Mouse (Mus musculus): ENCODE measurements at regions not wholly inside any gene's neighbourhood (a gene's known extent, or its start where the extent isn't known, plus 50 kb on each side); places are given as distances from the start of the nearest gene placed in this dataset.

GRCm38 (mm10) chr2:178976495-178976894 lies 465.7 kb upstream of the Cdh4 start:
- no peak overlapping the region for H3K27ac ChIP-seq (ENCODE audit: control insufficient read depth, insufficient read depth, low read depth, low read length)
- TF ChIP-seq CTCF (IDR thresholded peaks at IDR 0.05; ENCODE audit: control insufficient read depth, insufficient read depth, insufficient replicate concordance, low read depth, low read length) (no peak), POLR2A (IDR thresholded peaks at IDR 0.05; ENCODE audit: control insufficient read depth, low read depth, low read length) (no peak)

GRCm38 (mm10) chr2:178979451-178979850 lies 462.8 kb upstream of the Cdh4 start:
- TF ChIP-seq POLR2A (IDR thresholded peaks at IDR 0.05; ENCODE audit: control insufficient read depth, low read depth, low read length) (no peak), CTCF (IDR thresholded peaks at IDR 0.05; ENCODE audit: control insufficient read depth, insufficient read depth, insufficient replicate concordance, low read depth, low read length) (no peak)
- no peak overlapping the region for H3K4me3 ChIP-seq (ENCODE audit: control insufficient read depth, low read depth, low read length)
- H3K27ac ChIP-seq (ENCODE audit: control insufficient read depth, insufficient read depth, low read depth, low read length) = no peak overlapping the region

More at GRCm38 (mm10) chr2:178976495-178976894, 465.7 kb upstream of the Cdh4 start:
- Histone ChIP-seq H3K4me3 (ENCODE audit: control insufficient read depth, low read depth, low read length) (no peak overlapping the region), H3K4me1 (ENCODE audit: control insufficient read depth, insufficient read depth, low read length) (no peaks in the 10 kb centered on the region), H3K27me3 (ENCODE audit: control insufficient read depth, insufficient read depth, low read length) (no peaks in the 10 kb centered on the region), H3K36me3 (ENCODE audit: control insufficient read depth, insufficient read depth, low read length) (no peaks in the 10 kb centered on the region)

DNA sequence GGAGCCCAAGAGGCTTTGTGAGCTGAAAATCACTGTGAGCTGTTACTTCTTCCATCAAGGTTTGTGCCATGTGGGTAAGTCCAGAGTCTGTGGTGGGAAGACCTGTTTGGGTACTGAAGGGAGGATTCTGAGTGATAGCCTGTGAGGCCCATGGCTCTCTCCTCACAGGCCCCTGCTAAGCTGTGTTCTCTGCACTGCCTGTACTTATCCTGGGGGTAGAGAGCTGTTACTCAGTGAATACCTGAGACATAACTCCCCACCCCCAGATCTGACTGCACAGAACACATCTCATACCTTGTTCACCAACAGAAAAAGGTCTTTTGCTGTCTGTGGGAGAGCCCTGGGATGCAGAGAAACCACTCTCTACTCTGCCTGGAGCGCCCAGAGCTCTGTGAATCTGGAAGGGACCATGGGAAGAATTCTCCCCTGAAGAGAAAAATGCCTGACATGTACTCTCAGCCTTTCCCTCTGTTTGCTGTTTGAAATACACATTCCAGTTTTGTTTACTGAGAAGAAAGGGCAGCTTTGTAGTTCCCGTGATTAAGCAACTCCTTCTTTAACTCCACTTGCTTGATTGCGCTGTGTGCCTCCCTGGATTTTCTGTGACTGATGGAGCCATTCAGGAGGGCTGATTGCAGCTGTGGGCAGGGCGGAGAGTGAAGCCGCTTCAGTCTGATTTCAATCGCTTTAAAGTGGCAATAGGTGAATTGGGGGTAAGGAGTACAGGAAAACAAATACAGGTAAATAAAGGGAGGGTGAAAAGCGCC lies 460.3 kb upstream of the Cdh4 start:
- H3K27ac ChIP-seq (ENCODE audit: control insufficient read depth, insufficient read depth, low read depth, low read length) = no peak overlapping the region
- no peaks in the 10 kb centered on the region for H3K27me3 ChIP-seq (ENCODE audit: control insufficient read depth, insufficient read depth, low read length)
- H3K4me1 ChIP-seq (ENCODE audit: control insufficient read depth, insufficient read depth, low read length) = no peaks in the 10 kb centered on the region
- TF ChIP-seq CTCF (IDR thresholded peaks at IDR 0.05; ENCODE audit: control insufficient read depth, insufficient read depth, insufficient replicate concordance, low read depth, low read length) = no peak
- no peak for TF ChIP-seq POLR2A (IDR thresholded peaks at IDR 0.05; ENCODE audit: control insufficient read depth, low read depth, low read length)
- no peaks in the 10 kb centered on the region for H3K36me3 ChIP-seq (ENCODE audit: control insufficient read depth, insufficient read depth, low read length)
- H3K4me3 ChIP-seq (ENCODE audit: control insufficient read depth, low read depth, low read length) = no peak overlapping the region

More at GRCm38 (mm10) chr2:178979451-178979850, 462.8 kb upstream of the Cdh4 start:
- Histone ChIP-seq H3K4me1 (ENCODE audit: control insufficient read depth, insufficient read depth, low read length) (no peaks in the 10 kb centered on the region), H3K27me3 (ENCODE audit: control insufficient read depth, insufficient read depth, low read length) (no peaks in the 10 kb centered on the region), H3K36me3 (ENCODE audit: control insufficient read depth, insufficient read depth, low read length) (no peaks in the 10 kb centered on the region)

GRCm38 (mm10) chr2:178983801-178984200 lies 458.4 kb upstream of the Cdh4 start:
- no peak for TF ChIP-seq POLR2A (IDR thresholded peaks at IDR 0.05; ENCODE audit: control insufficient read depth, low read depth, low read length)
- TF ChIP-seq CTCF (IDR thresholded peaks at IDR 0.05; ENCODE audit: control insufficient read depth, insufficient read depth, insufficient replicate concordance, low read depth, low read length) = no peak
- no peaks in the 10 kb centered on the region for H3K4me1 ChIP-seq (ENCODE audit: control insufficient read depth, insufficient read depth, low read length)
- H3K27ac ChIP-seq (ENCODE audit: control insufficient read depth, insufficient read depth, low read depth, low read length) = no peak overlapping the region
- H3K4me3 ChIP-seq (ENCODE audit: control insufficient read depth, low read depth, low read length) = no peak overlapping the region
- no peaks in the 10 kb centered on the region for H3K36me3 ChIP-seq (ENCODE audit: control insufficient read depth, insufficient read depth, low read length)
- H3K27me3 ChIP-seq (ENCODE audit: control insufficient read depth, insufficient read depth, low read length) = no peaks in the 10 kb centered on the region

DNA sequence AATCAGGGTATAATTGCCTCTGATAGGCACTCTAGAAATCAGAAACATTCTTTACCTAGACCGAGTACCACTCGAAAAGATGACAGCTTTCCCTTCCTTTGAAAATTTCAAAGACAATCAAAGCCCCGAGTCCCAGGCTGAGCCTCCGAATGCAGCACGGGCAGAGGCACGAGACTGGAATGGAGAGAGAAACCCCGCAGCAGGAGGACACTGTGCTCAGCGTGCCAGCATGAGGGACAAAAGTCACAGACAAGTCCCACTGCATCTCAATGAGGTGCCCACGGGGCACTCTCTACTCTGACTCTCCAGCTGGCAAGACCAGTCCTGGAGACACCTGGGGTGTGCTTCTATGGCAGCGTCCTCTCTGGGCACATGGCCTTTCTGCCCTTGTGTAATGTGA lies 454.3 kb upstream of the Cdh4 start:
- Histone ChIP-seq H3K4me1 (ENCODE audit: control insufficient read depth, insufficient read depth, low read length) (no peaks in the 10 kb centered on the region), H3K27ac (ENCODE audit: control insufficient read depth, insufficient read depth, low read depth, low read length) (no peak overlapping the region), H3K36me3 (ENCODE audit: control insufficient read depth, insufficient read depth, low read length) (no peaks in the 10 kb centered on the region), H3K4me3 (ENCODE audit: control insufficient read depth, low read depth, low read length) (no peak overlapping the region), H3K27me3 (ENCODE audit: control insufficient read depth, insufficient read depth, low read length) (no peaks in the 10 kb centered on the region)
- TF ChIP-seq CTCF (IDR thresholded peaks at IDR 0.05; ENCODE audit: control insufficient read depth, insufficient read depth, insufficient replicate concordance, low read depth, low read length) (no peak), POLR2A (IDR thresholded peaks at IDR 0.05; ENCODE audit: control insufficient read depth, low read depth, low read length) (no peak)

GRCm38 (mm10) chr2:178989291-178989690 lies 452.9 kb upstream of the Cdh4 start:
- no peak for TF ChIP-seq CTCF (IDR thresholded peaks at IDR 0.05; ENCODE audit: control insufficient read depth, insufficient read depth, insufficient replicate concordance, low read depth, low read length)
- TF ChIP-seq POLR2A (IDR thresholded peaks at IDR 0.05; ENCODE audit: control insufficient read depth, low read depth, low read length) = no peak
- H3K27ac ChIP-seq (ENCODE audit: control insufficient read depth, insufficient read depth, low read depth, low read length) = no peak overlapping the region
- H3K4me3 ChIP-seq (ENCODE audit: control insufficient read depth, low read depth, low read length) = no peak overlapping the region
- no peaks in the 10 kb centered on the region for H3K36me3 ChIP-seq (ENCODE audit: control insufficient read depth, insufficient read depth, low read length)
- no peaks in the 10 kb centered on the region for H3K27me3 ChIP-seq (ENCODE audit: control insufficient read depth, insufficient read depth, low read length)
- H3K4me1 ChIP-seq (ENCODE audit: control insufficient read depth, insufficient read depth, low read length) = no peaks in the 10 kb centered on the region

DNA sequence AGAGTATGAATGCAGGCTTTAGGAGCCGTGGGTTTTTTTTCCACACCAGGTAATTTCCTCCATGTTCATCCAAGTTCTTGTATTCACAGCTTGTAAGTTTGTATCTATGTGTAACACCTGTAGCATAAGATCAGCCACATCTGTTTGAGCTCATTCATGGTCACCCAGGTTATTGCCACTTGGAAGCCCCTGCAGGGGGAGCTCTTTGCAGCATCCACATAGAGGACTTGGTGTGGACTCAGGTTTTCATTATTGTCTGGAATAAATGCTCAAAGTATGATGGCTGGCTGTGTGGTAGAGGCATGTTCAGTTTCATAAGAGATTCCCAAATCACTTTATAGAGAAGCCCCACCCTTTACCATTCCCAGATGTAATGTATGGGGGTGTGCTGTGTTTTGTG lies 452.4 kb upstream of the Cdh4 start:
- Histone ChIP-seq H3K27ac (ENCODE audit: control insufficient read depth, insufficient read depth, low read depth, low read length) (no peak overlapping the region), H3K4me3 (ENCODE audit: control insufficient read depth, low read depth, low read length) (no peak overlapping the region), H3K27me3 (ENCODE audit: control insufficient read depth, insufficient read depth, low read length) (no peaks in the 10 kb centered on the region), H3K4me1 (ENCODE audit: control insufficient read depth, insufficient read depth, low read length) (no peaks in the 10 kb centered on the region), H3K36me3 (ENCODE audit: control insufficient read depth, insufficient read depth, low read length) (no peaks in the 10 kb centered on the region)
- no peak for TF ChIP-seq POLR2A (IDR thresholded peaks at IDR 0.05; ENCODE audit: control insufficient read depth, low read depth, low read length)
- TF ChIP-seq CTCF (IDR thresholded peaks at IDR 0.05; ENCODE audit: control insufficient read depth, insufficient read depth, insufficient replicate concordance, low read depth, low read length) = no peak
